Mouse (Mus musculus) heart, postnatal 10 days (tissue): ENCODE data around the gene Gm20388. TPM values are rescaled to one million over a fixed set of nuclear protein-coding genes. Genes with fewer than 3 reads are reported as not detected.

Experiments used
- DNase-seq, 2 experiments: peaks; one replicate each; pipeline ENCODE4 v3.0.0; 2021
- intact Hi-C: fragments of 180-260 bp; cut with DNase I; formaldehyde crosslinking; loops from one replicate; pipeline ENCODE4 v1.15.1; 2025
- total RNA-seq, 2 experiments: library from RNA; stranded (reverse); gene quantifications; 2 replicates each; pipeline ENCODE4 v1.2.3; 2021

Gm20388 gene
- total RNA-seq, 2 experiments from 2014 or later, result 2.0 to 2.2 TPM

DNA sequence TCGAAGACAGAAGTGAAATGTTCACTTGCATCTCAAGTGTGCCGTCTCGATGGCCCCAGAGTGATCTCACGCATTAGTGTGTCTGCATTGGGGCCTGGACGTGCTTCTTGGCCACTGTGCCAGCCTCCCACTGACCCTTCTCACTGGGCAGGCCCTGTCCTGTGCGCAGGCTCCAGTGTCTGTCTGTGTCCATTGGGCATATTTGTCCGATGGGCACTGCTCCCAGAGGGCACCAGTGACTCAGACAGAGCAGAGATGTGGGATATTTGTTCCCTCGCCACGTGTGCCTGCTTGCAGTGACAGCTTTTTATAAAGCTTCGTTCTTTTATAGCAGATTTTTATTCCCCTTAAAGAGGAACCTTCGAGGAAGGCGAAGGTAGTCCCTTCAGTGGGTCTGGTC lies 1863.2 kb downstream of the Gm20388 start:
- intact Hi-C loops, result no loop called here
- DNase-seq, result no peak

DNA sequence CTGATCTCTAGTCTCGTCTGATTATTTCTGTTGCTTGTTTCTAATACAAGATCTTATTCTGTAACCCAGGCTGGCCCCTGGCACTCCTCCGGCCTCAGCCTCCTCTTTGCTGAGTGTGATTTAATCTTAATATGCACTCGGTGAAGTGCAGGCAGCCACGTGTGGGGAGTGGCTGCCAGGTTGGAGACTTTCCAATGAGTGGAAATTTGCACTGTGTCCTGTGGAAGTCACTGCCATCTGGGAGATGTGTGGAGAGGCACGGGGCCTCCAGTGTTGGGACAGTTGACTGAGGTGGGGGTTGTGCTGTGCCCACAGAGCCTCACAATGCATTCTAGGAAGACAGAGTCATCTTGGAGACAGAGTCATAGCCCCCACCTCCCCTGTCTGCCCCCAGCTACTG lies 1871.9 kb downstream of the Gm20388 start:
- DNase-seq, result no peak
- intact Hi-C loops, result no loop called here

DNA sequence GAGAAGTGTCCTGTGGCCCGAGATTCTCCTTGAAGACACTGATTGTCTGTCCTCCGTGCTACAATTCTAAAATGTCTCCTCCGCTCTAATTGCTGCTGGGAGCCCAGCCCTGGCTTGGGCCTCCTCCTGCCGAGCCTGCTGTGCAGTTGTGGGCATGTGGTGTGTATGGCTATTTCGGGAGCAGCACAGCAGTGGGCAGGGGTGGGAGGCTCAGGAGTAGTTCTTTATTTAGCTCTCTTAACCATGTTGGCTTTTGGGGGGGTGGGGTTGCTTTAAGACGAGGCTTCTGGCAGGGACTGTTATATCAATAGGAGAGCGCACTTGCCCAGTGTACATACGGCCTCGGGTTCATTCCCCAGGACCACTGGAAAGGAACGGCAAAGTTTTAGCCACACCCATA lies 1875.9 kb downstream of the Gm20388 start:
- intact Hi-C loops, result no loop called here
- DNase-seq, result peak; percentile 51 to 58

DNA sequence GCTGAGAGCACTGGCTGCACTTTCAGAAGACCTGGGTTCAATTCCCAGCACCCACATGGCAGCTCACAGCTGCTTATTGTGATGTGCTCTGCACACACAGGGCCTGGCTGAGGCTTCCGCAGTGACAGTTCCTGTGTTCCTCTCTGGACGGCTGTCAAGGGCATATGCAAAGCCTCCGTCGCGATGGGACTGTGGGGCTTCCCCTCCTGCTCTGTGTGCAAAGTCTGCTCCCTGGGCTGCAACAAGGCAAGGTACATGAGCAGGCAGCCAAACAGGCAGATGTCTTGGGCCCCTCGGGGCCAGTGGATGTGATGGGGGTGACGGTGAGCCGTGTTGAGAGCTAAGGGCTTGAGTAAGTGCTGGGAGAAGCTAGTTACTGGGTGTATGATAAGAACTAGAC lies 1878.1 kb downstream of the Gm20388 start:
- DNase-seq, result no peak
- intact Hi-C loops, result no loop called here

DNA sequence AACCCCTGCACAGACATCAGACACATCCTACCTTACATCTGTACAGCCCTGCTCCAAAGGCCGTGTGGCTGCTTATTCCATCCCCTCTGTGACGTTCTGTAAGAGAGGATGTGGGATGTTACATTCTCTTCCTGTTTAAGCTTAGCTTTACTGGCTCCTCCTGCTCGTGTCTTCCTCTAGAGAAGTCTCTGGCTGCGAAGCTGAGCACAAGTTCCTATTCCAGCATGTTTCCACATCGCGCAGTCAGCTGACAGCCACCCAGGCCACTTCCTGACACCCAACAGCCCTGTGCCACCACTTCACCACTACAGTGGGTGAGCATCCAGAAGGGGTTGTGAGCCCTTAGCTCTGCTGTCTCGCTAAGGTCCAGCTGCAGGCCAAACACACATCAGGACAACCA lies 1881.5 kb downstream of the Gm20388 start:
- peak in 1 of 2 experiments; percentile 22 for DNase-seq
- intact Hi-C loops, result no loop called here

DNA sequence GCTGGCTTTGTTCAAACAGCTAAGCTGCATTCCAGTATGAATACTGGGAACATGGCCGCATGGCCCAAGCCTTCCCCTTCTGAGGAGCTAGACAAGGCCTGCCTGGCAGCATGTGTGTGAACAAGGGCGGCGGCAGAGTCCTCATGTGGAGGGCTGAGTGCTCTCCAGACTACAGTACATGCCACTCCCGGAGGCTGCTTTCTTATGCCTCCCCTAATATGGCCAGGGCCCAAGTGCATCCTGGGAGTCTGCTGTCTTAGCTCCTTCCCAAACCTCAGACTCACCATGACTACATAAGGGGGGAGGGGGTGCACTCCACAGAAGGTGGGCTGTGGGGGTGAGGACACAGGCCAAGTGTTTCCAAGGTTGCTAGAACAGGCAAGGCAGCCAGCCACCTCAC lies 1882.0 kb downstream of the Gm20388 start:
- no peak for DNase-seq
- intact Hi-C loops, result no loop called here

DNA sequence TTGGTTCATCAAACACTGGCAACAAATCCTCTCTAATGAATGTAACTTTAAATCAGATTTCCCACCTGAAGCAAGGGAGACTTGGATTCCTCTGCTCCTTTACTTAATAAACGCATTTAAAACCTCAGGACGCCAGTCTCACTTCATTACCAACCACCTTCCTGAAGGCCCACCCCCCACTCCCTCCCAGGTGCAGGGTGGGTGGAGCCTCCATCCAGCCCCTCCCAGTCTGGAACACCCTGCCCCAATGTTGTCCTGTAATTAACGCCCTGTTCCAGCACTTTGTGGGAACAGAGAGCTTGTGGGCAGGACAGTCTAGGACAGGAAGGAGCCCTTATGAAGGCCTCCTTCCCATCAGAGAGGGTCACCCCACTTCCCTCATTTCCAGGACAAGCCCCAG lies 1883.5 kb downstream of the Gm20388 start:
- intact Hi-C loops, result no loop called here
- no peak for DNase-seq

DNA sequence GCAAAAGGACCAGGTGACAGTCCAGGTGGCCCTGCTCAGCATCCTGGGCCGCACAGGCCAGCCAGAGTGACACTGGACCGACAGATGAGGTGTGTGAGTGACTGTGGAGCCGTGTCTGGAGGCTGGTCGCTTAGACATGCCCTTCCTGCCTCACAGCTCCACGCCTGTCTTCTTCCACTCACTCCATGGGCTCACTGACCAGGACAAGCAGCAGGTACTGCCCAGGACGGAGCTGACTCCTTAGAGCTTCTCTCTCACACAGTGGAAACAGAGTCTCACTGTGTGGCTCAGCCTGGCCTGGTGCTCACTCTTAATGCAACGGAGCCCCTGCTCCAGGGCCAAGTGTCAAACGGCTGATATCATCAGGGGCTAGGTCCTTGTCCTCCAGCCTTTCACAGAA lies 1884.8 kb downstream of the Gm20388 start:
- DNase-seq, result no peak
- intact Hi-C loops, result no loop called here

DNA sequence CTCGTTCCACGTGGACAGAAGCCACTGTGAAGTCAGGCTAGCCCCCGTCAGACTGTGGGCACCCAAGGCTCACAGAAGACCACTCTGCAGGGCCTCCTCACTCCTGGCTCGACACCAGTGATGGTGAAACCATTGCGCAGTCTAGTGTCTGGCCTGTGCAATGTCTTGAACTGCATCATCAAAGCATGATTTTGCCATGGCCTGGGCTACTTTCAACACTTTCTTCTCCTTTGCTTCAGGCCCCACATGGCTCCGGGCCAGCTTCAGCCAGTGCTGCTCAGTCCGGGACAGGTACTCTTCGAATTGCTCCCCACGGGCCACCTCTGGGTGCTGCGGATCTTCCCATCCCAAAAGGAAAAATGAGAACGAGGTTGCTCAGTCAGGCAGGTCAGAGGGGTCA lies 1885.8 kb downstream of the Gm20388 start:
- no peak for DNase-seq
- intact Hi-C loops, result no loop called here

DNA sequence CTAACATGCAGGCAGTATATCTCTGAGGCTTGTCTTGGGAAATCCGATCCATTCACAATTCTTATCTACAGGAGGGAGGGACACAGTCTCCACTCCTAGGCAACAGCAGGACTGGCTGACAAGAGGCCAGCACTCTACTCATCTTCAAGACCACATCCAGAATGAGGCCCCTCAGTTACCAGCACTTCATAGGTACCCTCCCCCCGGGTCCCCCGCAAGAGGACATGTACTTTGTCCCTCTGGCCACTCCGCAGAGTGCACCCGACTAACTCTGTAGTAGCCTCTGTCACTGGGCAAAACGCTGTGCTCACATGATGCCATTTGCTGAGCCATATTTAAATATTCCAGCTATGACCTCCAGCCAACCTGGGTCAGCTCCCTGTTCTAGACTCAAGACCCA lies 1887.8 kb downstream of the Gm20388 start:
- no peak for DNase-seq
- intact Hi-C loops, result no loop called here

DNA sequence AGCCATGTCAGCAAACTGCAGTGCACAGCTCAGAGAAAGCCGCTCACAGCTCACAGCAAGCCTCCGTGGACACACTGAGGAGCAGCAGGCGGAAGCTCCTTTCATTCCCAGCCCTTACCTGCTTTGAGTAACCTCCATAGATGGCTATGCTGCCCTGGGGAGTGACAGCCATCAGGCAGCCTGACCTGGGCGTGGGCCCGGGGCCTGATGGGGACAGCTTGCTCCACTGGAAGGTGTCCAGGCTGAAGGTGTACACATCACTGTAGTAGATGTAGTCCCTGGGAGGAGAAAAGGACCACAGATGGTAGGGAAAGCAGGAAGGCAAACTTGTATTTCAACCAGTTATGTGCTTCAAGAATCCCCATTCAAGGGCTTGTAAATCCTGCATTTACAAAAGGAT lies 1894.2 kb downstream of the Gm20388 start:
- DNase-seq, result no peak
- intact Hi-C loops, result no loop called here

DNA sequence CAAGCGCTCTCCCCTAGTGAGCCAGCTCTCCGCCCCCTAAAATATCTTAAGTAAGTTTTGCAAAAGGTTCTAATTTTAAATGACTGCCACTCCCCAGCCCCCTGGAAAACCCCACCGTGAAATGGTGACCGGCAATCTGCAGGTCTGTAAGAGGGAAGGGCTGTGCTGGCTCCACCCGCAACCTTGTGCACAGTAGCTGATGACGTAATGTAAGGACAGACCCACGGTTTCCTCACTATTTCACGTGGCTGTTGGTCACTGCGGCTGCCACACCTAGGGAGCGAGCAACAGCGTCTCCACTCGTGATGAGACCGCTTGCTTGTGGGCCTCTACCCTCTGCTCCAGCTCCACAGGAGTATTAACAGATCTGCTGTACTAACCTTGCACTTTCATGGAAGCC lies 1895.5 kb downstream of the Gm20388 start:
- intact Hi-C loops, result no loop called here
- no peak for DNase-seq

DNA sequence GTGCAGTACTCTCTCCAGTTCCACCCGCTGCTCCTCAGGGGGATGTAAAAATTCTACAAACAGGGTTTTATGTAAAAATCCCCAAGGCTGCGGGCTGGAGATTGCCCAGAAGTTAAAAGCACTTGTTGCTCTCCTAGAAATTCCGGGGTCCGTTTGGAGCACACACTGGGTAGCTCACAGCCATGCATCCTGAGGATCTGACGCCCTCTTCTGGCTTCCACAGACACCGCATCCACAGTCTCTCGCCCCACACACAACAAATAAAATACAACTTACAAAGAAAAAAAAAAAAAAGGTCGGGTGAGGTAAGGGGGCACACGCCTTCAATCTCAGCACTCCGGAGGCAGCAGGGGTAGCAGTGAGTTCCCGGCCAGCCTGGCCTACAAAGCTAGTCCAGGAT lies 1897.4 kb downstream of the Gm20388 start:
- DNase-seq, result no peak
- intact Hi-C loops, result no loop called here

DNA sequence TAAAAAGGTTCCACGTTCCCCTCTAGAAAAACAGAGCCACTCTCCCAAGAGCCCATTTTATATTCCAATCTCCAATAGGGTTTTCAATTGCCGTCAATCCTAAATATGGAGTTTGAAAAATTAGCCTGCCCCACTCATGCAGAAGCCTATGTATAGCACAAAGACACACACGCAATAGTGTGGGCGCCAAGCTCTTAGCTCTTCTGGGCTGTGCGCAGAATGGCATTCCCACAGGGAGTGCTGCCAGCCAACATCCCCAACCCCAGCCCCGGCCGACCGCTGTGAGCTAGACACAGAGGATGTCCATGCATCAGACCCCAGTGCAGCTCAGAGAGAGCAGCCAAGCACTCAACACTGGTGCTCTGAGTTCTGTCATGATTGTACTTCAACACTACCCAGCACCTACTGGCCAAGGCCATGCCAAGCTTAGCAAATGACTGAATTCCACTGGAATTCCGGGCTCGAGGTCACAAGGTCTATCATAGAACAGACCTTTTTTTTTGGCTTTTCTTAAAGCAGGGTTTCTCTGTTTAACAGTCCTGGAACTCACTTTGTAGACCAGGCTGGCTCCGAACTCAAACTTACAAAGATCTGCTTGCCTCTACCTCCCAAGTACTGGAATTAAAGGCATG lies 1899.0 kb downstream of the Gm20388 start:
- intact Hi-C loops, result loop anchor here (10.0 kb wide), 1 partner anchor 95 kb away; no protein-coding TSS in a partner anchor
- peak; percentile 25 to 26 for DNase-seq

DNA sequence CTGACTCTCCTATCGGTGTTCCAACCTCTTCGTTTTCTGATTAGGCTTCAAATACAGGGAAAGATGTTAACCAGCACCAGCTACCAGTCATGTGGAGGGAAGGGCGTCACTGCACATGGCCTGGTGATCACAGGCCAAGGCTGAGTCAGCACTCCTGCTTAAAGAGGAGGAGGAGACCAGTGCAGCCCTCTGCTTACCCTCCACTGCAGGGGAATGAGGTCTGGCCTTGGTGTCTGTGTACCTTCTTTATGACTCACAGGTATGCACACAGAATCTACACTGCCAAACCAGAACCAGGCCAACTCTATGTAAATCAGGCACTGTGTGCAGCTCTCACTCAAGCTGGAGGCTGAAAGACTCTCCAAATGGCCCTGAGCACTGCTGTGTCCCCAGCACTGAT lies 1900.9 kb downstream of the Gm20388 start:
- no peak for DNase-seq
- intact Hi-C loops, result loop anchor here (10.0 kb wide), 1 partner anchor 97 kb away; no protein-coding TSS in a partner anchor

DNA sequence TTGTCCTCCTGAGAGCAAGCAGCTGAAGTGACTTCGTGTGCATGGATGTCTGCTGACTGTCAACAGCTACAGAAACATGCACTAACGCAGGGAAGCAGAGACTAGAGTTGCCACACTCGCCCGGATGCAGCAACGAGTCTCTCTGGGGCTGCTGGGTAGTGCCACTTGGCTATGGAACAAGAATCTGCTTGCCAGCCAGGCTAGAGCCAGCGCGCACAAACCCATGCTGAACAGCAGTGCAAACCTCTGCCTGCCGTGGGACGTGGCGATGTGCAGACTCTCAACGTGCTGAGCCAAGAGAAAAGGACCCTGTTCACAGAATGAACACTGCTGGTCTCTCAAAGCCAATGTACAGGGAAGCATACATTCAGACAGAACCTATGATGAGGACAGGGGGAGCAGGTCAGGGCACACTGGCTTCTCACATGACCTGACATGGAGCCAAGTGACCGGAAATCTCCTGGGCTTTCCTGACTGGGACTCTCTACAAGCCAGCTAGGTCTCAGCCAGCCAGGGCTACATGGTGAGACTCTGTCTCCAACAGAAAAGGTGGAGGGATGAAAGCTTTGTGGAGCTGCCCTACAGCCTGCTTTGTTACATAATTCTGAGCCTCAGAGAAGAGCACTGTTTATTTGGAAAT lies 1901.4 kb downstream of the Gm20388 start:
- intact Hi-C loops, result loop anchor here (10.0 kb wide), 1 partner anchor 97 kb away; no protein-coding TSS in a partner anchor
- DNase-seq, result peak; percentile 34 to 44

DNA sequence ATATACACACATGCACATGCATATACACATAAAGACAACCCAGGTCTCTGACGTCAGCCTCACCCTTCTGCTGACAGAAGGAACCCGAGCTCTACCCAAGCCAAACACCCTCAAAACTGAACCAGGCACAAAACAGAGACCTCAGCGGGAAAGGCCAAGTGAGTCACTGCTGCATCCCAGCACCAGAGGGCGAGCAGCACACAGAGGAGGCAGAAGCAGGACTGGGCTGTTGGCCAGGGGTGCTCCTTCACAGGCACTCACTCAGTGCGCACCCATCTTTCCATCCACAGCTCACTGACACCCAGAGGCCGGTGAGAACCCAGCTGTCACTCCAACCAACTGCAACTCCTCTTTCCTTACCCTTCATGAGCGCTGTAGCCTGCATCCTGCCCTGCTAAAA lies 1907.6 kb downstream of the Gm20388 start:
- intact Hi-C loops, result loop anchor here (10.0 kb wide), 1 partner anchor 103 kb away; no protein-coding TSS in a partner anchor
- DNase-seq, result no peak

DNA sequence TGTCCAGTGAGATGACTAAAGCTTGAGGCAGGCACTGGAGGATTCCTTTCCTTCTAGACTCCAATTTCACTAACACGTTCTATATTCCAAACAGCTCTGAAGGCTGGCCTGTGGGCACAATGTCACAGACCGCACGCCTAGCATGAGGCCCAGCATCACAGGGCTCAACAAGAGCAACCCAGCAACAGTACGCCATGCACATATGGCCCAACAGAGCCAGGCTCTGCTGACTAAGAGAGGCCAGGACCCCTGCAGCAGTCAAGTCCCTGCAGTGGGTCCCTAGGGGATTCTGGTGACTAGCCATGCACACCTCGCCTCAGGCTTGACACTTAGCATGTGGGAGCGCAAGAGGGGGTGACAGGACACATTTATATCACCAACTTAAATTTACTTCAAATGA lies 1910.2 kb downstream of the Gm20388 start:
- intact Hi-C loops, result no loop called here
- no peak for DNase-seq

DNA sequence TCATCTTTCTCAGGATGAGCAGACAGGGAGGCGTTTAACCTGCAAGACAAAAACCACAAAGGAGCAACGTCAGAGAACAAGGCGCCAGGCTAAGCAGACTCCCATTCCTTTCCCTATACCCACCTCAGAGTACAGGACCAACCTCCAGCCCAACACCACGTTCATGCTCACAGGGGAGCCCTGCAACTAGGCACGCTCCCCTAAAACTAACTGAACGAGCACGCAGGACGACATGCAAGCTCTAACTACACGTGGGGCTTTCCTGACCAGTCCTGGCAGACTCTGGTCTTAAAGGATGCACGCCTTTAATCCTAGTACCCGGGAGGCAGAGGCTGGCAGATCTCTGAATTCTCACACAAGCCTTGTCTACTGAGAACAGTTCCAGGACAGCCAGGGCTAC lies 1910.7 kb downstream of the Gm20388 start:
- intact Hi-C loops, result no loop called here
- DNase-seq, result no peak

DNA sequence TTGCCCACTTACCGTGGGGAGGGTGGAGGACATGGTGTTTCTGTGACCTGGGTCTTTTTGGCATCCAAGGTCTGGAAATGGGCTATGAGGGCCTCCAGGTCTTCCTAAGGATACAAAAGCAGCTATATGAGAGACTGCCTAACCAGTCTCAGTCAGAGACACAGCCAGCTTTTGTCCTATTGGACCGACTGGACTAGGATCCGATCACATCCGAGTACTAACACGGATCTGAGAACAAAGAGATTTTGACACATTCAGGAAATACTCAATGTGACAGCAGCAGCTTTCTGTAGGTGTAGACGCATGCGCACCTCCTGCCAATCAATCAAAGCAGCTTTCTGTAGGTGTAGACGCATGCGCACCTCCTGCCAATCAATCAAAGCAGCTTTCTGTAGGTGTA lies 1911.1 kb downstream of the Gm20388 start:
- no peak for DNase-seq
- intact Hi-C loops, result no loop called here

DNA sequence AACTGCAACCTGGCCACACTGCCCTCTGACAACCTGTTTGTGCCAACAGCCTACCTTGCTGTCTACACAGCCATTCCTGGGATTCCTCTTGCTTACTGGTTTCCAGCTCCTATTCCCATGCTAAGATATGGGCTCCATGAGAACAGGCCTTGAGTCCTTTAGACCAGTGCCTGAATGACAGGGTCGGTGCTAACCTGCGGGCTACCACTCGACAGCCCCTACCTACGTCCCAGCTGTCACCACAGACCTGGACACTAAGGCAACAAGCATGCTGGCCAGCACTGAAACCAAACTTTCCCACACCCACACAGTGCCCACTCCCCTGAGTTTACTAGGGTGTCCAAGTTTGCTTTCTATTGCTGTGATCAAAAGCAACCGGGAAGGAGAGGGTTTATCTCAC lies 1917.1 kb downstream of the Gm20388 start:
- intact Hi-C loops, result no loop called here
- DNase-seq, result no peak

DNA sequence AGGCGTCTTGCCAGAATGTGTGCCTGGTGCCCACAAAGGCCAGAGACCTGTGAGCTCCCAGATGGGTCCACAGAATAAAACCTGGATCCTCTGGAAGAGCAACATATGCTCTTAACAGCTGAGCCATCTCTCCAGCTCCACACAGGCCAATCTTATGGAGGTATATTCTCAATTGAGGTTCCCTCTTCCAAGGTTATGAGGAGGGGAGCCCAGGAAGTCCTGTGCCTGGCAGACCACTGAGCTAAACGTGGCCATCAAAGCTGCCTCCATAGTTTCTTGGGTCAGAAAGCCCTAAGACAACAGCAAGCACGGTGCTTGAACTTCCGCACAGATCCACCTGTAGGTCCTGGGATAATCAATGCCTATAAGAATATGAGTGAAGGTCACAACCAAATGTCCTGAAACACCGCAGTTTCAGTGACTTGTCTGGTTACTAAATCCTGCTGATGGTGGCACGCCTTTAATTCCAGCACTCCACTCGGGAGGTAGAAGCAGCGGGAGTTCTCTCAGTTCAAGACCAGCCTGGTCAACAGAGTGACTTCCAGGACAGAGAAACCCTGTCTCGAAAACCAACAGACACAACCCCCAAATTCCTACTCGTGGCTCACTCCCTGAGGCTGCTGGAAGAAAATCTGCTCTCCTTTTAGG lies 1917.9 kb downstream of the Gm20388 start:
- DNase-seq, result no peak
- intact Hi-C loops, result no loop called here
